Mouse (Mus musculus): ENCODE results near the gene Hist2h3c2. TPM values are rescaled to one million over a fixed set of nuclear protein-coding genes. Genes with fewer than 3 reads are reported as not detected.
A peak's percentile ranks its signal among the peaks of the same experiment; 100 is the strongest.

Hist2h3c2 gene
- total and polyA plus RNA-seq, 3 experiments = 1.3 to 1,173 (median 15.3) TPM

- TF ChIP-seq ELF1 (IDR thresholded peaks at IDR 0.05; ENCODE audit: low read depth, low read length) (no peak), TCF12 (IDR thresholded peaks at IDR 0.05; ENCODE audit: low read depth, low read length) (no peak), SMC3 (IDR thresholded peaks at IDR 0.05; ENCODE audit: low read depth, low read length) (no peak), MXI1 (IDR thresholded peaks at IDR 0.05; ENCODE audit: low read depth, low read length) (no peak), CHD2 (IDR thresholded peaks at IDR 0.05; ENCODE audit: low read length) (no peak), JUN (IDR thresholded peaks at IDR 0.05; ENCODE audit: insufficient read depth, low read depth, low read length) (no peak)
Observed at GRCm38 (mm10) chr3:96198181-96198580, 40.7 kb downstream of the Hist2h3c2 start (continued).

GRCm38 (mm10) chr3:96197129-96197749 lies 41.7 kb downstream of the Hist2h3c2 start:
- in situ Hi-C loops (cut with MboI; ENCODE audit: low pct_ligation_motif_present, low pct_unique_long_range_greater_than_20kb, low sequenced_read_pairs) = no loop called here
- dilution Hi-C loops (cut with MboI; ENCODE audit: extremely low pct_ligation_motif_present, extremely low pct_unique_long_range_greater_than_20kb, low sequenced_read_pairs) = no loop called here
- Histone ChIP-seq H3K4me1 (ENCODE audit: control insufficient read depth in 1 of 2, insufficient read depth in 2 of 2) (peaks cover 7 to 21% of the 10 kb centered on the region in 2 experiments), H3K4me2 (ENCODE audit: insufficient read depth, low read depth, poor library complexity, severe bottlenecking) (peak overlapping the region; percentile 34), H3K36me3 (replicated peaks in 1 of 2; ENCODE audit: control insufficient read depth in 1 of 2, insufficient read depth in 1 of 2, low read length in 1 of 2) (peaks cover 6 to 39% of the 10 kb centered on the region in 2 experiments), H3K79me2 (replicated peaks; ENCODE audit: control insufficient read depth, extremely low read depth, insufficient read depth, poor library complexity, severe bottlenecking) (no peaks in the 10 kb centered on the region), H3K27me3 (replicated peaks) (no peaks in the 10 kb centered on the region), H3K4me3 (replicated peaks in 1 of 3; ENCODE audit: low read depth in 2 of 3, low read length in 2 of 3, poor library complexity in 1 of 3) (peak overlapping the region; percentile 51 to 66 (median 65)), H3K9ac (ENCODE audit: insufficient read depth, low read depth) (peak overlapping the region; percentile 70), H3K9me3 (replicated peaks; ENCODE audit: low read length) (peaks cover 8% of the 10 kb centered on the region), H3K27ac (ENCODE audit: insufficient read depth, low read depth) (peak overlapping the region; percentile 34)
- TF ChIP-seq MAZ (IDR thresholded peaks at IDR 0.05; ENCODE audit: low read depth, low read length) = no peak
- TF ChIP-seq POLR2A (IDR thresholded peaks at IDR 0.05; ENCODE audit: low read depth, low read length) = peak; percentile 80
- peak; percentile 63; the same call in 1 of the 2 replicates for TF ChIP-seq NELFE (IDR thresholded peaks at IDR 0.05; ENCODE audit: low read depth, low read length)
- TF ChIP-seq HCFC1 (IDR thresholded peaks at IDR 0.05; ENCODE audit: low read depth, low read length) = peak; percentile 93
- peak; percentile 54; the same call in 1 of the 2 replicates for TF ChIP-seq MXI1 (IDR thresholded peaks at IDR 0.05; ENCODE audit: low read depth, low read length)
- TF ChIP-seq ETS1 (conservative IDR thresholded peaks at IDR 0.05; ENCODE audit: low read depth, low read length) = no peak
- TF ChIP-seq ZMIZ1 (IDR thresholded peaks at IDR 0.05; ENCODE audit: low read depth, low read length) = no peak
- no peak for TF ChIP-seq IRF4 (IDR thresholded peaks at IDR 0.05; ENCODE audit: low read depth, low read length)
- TF ChIP-seq MEF2A (IDR thresholded peaks at IDR 0.05; ENCODE audit: borderline replicate concordance, low read depth, low read length) = no peak
- TF ChIP-seq ELF1 (IDR thresholded peaks at IDR 0.05; ENCODE audit: low read depth, low read length) = peak; percentile 68
- TF ChIP-seq TBP (conservative IDR thresholded peaks at IDR 0.05; ENCODE audit: low read depth, low read length) = peak; percentile 72; the same call in 1 of the 2 replicates
- TF ChIP-seq ZC3H11A (IDR thresholded peaks at IDR 0.05; ENCODE audit: low read depth, low read length) = no peak
- peak; percentile 66; the same call in 1 of the 2 replicates for TF ChIP-seq KAT2A (IDR thresholded peaks at IDR 0.05; ENCODE audit: insufficient replicate concordance, low read length)
- peak; percentile 8; the same call in 1 of the 2 replicates for TF ChIP-seq GABPA (IDR thresholded peaks at IDR 0.05; ENCODE audit: insufficient replicate concordance, low read depth, low read length)
- no peak for TF ChIP-seq USF1 (IDR thresholded peaks at IDR 0.05; ENCODE audit: low read depth, low read length)
- peak; percentile 71; the same call in 1 of the 2 replicates for TF ChIP-seq CHD2 (IDR thresholded peaks at IDR 0.05; ENCODE audit: low read length)
- TF ChIP-seq MYC (IDR thresholded peaks at IDR 0.05; ENCODE audit: low read depth, low read length) = no peak
- TF ChIP-seq BHLHE40 (IDR thresholded peaks at IDR 0.05; ENCODE audit: low read depth, low read length) = no peak
- peak; percentile 54 for TF ChIP-seq MAX (IDR thresholded peaks at IDR 0.05; ENCODE audit: low read length)
- DNase-seq (ENCODE audit: extremely low read depth) = peak; percentile 90
